Mouse (Mus musculus) thymus, adult 18-20 months (tissue): ENCODE results near the gene Dock7.
A peak's percentile ranks its signal among the peaks of the same experiment; 100 is the strongest.

Experiments
- DNase-seq, 2 experiments: peaks; one replicate each; pipeline ENCODE4 v3.0.0; 2022; ENCODE audit warnings: mixed read lengths in 2 of 2

Gene Dock7

DNA sequence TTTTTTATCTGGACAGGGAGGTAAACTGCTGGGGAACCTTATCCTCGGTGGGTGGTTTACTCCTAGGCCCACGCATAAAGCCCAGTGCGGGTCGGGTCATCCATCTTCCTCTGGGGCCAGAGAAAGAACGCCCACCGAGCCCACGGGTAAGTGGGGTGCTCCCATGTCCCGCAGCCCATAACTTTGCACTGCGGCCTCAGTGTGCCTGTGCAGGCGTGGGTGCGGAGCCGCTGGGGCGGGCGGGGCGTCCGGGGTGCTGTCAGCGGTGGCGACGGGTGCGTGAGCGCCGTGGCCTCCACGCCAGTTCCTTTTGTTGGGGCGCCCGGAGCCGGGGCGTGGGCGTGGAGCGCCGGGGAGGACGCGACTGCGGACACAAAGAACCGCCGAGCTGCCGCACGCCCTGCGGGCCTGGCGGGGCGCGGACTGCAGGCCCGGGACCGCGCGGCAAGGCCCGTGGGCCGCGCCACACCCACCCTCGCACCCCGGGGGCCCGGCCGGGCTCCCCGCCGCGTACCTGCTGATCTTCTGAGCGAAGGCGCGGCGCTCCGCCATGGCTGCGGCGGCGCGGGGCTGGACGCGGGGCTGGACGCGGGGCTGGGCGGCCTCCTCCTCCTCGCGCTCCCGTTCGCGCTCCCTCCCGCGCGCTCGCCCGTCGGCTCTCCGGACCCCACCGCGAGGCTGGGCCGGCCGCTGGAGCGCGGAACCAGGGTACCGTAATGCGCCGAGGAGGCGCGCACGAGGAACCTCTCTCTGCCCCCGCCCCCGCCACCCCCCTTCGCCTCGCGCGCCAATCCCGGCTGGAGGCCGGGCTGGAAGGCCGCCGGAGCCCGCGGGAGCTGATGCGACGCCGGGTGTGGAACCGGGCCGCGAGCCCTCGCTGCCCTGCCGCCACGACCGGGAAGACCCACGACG is at the start of gene Dock7:
Dock7 (minus strand) TSS at position 705 of the 912 bp plus-strand sequence.
- peak in 1 of 2 experiments; percentile 3 for DNase-seq

DNA sequence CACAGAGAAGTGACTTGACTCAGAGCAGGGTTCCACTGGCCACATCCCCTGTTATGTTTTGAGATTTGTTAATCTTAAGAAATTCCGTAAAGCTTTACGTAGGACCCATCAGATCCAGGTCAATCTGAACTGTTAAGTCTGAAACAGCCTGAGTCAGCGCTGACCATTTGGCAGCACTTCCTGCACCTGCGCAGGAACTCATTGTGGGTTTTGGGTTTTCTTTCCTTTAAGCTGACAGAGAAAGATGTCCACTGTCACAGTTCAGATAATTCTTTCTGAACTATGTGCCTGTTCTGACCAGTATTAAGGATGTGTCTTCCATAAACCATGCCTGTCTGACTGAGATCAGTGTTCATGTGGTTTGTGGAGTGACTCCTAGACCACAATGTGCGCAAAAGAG is 48.2 kb upstream of the Dock7 start:
- no peak for DNase-seq

DNA sequence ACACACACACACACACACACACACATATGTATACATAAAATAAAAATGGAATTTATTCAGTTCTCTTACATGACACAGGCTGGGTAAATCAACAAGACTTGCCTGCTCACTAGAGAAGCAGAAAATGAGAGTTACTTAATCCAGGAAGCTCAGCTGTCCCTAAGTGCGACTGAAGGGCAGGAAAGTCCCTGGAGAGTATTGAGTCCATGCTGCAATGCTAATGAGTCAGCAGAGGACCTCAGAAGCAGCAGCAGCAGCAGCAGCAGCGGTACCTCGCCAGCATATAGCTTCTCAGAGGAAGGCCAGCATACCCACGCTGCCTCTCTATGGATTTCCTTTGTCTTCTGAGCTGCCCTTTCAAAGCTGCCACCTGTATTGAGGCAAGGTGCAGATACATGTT is 42.8 kb upstream of the Dock7 start:
- no peak for DNase-seq

DNA sequence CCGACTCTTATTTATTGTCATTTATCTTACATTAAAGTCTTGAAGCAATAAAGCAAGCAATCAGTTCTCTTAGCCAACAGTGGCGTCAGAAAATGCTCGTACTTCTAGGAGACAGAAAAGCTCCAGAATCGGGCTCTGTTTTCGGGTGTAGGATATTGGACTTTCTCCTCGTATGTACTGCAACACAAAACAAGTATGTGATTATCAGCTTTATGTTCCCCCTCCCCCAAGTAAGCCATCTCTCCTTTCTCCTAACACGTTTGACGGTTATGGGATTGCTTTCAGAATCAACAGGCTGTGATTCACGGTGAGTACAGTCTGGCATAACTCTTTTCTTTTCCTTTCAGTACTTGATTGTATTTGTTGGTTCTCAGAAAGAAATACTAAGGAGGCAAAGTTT is 42.3 kb upstream of the Dock7 start:
- DNase-seq = no peak

DNA sequence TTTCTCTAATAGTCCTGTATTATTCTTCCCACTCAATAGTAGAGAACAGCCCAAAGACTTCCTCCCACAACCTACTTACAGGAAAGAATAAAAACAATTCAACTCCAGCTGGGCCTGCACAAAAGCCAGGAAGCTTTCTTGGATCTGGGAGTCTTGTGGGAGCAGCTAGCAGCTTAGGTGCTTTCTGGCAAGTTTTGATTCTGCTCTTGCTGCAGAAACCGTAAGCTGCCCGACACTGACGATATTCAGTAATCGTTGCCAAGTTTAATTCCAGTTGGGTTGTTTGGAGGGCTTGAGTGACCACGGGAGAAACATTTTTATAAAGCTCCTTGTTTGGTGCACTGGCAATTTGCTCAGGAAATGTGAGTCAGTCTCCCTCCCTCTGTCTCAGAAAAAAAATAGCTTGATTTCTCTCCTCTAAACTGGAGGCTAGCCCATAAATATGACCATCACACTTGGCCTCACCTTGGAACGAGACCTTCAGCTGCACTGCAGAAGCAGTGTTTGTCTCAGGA is 40.8 kb upstream of the Dock7 start:
- no peak for DNase-seq

DNA sequence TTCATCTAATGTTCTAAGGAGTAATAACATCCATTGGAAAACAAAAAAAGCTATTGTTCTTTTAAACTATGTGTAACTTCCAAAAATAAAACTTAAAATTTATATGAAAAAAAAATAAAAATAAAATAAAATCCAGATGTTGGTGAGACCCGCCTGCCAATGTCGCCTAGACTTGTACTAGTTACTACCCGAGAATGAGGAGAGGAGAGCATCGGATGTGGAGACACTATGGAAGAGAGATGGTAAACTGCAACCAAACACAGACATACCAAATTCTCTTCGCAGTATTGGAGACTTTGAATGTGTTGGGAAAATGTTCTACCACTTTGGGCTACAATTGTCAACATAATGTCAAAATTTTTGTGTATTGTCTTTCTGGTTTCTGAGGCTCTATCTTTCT is 40.2 kb upstream of the Dock7 start:
- no peak for DNase-seq

DNA sequence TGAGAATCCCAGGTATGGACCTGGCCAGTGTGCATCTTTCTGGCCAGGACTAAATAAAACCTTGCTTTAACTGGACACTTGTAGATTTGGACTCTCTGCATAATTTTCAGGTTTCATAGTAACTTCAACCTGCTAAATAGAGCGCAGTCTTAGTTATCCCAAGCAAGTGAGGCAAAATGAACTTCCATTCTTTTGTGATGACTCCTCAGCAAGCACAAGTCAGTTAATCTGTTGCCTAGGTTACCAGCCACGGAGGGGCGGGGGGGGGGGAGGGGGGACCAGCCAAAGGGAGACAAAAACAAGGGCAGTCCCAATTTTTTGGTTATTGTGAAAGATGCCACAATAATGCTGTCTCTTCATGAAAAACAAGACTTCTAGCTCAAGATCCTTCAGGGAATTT is 39.7 kb upstream of the Dock7 start:
- no peak for DNase-seq

DNA sequence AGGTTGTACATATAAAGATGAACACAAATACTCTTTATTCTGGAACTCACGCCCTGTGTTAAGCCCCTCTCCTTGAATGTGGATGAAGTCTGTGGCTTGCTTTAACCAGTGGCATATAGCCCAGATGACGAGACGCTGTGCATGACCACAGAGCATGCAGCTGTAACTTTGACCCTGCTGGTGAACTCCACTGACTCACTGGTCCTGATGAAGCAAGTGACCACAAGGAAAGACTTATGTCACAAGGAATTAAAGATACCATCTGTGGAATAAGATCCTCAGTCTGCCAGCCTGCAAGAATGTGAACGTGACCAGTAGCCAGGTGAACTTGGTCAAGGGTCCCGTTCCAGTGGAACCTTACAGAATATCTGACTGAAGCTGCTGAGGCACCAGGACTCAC is 37.8 kb upstream of the Dock7 start:
- no peak for DNase-seq

DNA sequence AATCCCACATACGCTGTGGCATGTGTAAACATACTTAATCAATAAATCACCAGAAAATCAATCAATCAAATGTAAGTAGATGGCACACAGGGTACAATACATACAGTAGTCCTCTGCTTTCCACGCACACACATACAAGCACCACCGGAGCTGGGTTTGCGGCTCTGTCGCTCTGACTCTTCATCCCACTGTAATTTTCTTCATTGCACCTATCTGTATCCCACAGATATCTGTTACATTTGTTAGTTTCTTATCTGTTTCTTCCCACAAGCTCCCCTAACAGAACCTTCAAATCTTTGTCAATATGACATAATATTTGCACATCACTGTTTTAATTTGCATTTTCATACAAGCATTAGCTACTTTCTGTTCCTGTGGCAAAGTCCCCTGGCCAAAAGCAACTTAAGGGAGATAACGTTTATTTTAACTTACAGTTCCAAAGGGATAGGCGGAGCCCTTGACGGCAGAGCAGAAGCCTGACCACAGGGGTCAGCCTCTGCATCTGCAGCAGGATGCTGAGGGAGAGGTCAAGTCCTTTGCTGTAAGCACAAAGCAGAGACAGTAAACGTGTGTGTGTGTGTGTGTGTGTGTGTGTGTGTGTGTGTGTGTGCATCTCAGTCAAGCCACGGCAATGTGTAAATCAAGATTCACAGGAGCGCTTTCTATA is 36.1 kb upstream of the Dock7 start:
- no peak for DNase-seq

DNA sequence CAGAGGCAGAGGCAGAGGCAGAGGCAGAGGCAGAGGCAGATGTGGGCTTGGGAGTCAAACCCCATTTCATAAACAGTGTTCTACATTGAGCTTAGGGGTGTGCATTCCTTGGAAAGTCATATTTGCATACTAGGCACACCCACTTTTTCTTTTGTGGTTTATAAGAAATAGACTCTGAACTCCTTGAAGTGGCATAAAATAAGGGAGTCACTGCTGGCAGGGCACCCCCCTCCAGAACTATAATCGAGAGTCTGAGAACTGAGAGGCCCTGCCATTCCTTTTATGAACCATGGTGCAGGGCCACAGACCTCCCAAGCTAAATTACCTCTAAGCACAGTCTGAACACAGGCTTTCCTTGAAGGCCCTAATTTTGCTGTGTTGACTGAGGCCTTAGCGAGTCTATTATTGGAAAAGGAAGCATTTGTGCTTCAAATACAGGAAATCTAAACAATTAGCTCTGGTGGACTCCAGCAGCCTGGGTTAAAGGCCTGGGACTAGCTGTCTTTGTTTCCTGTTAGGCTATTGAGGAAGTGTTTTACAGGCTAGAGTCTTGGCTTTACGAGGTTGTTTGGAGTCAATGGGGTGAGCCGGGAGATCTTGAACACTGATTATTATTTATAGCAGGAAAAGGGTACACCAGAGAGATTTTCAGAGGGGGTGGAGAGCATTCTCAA is 31.3 kb upstream of the Dock7 start:
- DNase-seq = no peak

DNA sequence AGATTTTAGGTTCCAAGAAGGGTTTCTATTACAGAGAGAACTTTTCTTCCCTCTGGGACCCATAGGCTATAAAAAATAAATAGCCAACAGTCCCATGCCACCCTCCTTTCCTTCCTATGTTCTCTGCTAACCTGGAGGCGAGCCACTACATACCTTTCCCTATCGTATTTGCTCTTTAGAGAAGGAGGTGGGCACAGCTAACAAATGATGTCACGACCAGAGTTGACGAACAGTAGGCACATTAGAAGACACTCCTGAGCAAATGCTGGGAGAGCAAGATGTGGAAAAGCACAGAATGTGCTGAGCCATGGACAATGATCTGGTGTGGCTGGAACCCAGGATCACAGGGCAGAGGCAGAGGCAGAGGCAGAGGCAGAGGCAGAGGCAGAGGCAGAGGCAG is 30.7 kb upstream of the Dock7 start:
- no peak for DNase-seq

DNA sequence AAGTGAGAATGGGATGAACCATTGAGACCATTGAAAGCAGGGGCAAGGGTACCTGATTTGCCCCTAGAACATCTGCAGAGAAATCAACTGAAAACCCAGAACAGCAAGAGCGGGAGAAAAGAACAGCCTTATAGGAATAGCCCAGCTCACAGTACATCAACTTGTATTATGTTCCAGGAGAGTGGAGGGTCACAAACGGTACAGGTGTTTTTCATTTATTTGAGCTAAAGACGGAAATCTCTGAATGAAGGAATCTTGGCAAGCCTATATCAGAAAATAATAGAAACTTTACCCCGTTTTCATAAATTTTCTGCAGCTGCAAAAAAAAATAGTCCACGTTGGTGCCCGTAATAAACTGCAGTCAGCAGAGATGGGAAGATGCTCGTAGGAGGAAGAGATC is 22.6 kb upstream of the Dock7 start:
- DNase-seq = no peak

DNA sequence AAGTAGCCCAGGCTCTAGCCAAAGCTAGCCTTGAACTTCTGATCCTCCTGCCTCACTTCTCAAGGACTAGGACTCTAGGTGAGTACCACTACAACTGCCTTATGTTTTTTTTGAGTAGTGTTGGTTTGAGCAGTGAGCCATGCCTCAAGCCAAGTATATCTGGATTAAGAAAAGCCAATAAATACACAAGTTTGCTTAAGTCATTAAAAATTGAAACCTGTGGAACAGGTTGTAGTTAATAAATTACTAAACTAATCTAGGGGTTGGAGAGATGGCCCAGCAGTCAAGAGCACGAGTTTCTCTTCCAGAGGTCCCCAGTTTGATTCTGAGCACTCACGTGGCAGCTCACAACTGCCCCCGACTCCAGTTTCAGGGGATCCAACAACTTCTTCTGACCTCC is 20.9 kb upstream of the Dock7 start:
- DNase-seq = no peak

DNA sequence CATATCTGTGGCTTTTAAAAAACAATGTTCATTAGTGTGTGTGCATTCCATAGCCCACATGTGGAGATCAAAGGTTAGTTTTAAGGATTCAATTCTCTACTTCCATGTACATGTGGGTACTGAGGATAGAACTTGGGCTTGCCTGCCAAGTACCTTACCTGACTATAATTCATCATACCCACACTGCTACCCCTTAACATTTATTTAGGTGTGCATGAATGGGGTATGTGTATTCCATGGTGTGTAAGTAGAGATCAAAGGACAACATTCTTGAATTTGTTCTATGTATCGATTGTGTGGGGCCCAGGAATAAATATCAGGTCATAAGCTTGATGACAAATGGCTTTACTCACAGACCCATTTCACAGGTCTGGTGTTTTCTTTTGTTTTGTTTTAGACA is 20.5 kb upstream of the Dock7 start:
- no peak for DNase-seq

DNA sequence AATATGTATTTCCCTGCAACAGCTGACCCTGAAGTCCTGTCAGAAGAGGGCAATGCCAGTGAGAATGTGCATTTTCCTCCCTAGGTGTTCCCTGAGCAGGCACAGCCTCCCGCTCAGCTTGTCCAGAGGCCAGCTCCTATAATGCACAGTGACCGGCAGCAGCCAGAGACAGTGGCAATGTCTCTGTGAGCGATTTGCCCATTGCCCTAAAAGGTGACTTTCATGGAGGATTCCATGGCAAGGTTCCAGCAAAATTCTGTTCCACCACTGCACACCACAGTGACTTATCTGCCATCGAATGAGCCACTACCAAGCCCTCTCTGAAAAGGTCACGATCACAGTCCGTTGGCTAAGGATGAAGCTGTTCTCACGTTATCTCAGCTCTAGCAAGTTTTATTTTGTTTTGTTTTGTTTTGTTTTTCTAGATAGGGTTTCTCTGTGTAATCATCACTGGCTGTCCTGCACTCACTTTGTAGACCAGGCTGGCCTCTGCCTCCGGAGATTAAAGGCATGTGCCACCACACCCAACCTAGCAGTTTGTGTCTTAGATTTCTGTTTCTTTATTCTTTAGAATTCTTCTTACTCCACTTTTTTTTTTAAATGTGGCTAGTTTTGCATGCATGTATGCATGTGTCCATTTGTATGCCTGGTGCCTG is 17.4 kb upstream of the Dock7 start:
- no peak for DNase-seq

DNA sequence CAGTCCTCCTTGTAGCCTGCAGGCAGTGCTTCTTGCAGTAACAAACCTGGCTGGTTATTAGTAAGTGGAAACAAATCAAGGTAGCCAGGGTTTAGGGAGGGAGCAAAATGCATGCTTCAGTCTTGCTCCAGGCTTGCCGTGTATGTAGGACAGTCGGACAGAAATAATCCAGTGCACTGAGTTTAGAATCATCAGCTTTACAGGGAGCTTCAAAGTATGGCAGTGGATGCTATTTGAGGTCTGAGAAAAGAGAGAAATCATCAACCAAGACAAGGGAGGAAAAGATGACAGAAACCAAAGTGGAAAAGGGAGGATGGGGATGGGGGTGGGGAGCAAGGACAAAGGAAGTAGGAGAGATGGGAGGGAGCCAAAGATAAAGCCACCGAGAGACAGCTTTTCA is 13.8 kb upstream of the Dock7 start:
- DNase-seq = no peak

DNA sequence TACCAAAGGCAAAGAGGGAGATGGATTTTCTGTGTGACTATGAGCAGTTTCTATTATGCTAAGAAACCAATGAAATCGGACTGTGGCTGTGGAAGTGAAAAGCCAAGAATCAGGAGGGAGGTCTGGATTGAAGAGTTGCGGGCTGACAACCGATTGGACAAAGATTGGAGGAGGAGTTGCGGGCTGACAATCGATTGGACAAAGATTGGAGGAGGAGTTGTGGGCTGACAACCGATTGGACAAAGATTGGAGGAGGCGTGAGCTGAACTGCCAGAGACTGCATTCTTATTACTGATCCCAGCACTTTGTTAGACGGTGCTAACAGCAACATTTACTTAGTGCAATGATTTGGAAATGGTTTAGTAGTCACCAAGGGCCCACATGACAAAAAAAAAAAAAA is 12.6 kb upstream of the Dock7 start:
- DNase-seq = no peak

DNA sequence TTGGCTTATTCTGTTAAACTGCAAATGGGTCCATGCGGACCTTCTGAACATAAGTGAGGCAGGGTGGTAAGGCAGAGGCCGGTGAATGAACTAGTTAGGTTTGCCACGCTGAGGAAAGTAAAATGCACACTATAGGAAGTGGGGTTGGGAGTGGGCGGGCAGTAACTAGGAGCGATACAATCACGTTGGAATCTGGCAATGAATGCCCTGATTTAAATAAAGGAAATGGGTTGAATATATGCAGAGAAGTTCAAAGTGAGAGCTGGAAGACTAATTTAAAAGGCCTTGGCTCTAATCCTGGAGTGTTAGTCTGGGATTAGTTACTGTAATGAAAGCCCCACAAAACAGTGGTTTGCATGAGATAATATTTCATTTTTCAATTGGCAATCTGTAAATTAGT is 12.0 kb upstream of the Dock7 start:
- no peak for DNase-seq

DNA sequence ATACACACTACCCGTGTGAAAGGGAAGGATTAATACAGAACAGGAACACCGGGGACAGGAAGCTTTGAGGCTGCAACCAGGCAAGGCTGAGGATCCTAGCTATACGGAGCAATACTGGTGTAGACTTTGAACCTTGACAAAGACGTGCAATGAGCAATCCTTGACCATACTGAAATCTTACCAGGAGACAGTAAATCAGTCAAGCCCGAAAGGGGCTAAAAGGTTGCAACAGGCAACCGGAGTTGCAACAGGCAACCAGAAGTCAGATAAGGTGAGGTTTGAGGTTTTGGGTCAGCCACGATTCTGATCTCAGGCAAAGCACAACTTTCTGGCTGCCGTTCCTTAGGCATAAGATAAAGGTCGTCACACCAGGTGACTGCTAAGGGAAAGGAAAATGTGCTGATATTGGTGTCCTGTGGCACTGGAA is 10.5 kb upstream of the Dock7 start:
- no peak for DNase-seq

DNA sequence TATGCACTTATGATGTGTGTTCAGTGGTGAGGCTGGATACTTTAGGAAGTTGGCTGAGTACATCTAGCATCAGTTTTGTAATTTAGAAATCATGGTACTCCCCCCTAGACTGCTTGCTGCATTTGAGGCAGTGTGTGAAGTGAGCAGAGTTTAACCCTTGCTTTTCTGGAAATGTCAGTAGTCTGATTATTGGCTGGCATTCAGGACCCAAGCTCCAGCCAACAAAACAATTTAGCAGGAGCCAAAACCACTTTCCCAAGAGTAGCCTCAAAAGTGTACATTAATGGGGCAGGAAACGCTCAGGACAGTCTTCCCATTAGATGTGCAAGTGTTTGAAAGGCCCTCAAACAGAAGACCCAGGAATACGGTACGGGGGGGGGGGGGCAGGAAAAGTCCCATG is 2.8 kb upstream of the Dock7 start:
- no peak for DNase-seq

DNA sequence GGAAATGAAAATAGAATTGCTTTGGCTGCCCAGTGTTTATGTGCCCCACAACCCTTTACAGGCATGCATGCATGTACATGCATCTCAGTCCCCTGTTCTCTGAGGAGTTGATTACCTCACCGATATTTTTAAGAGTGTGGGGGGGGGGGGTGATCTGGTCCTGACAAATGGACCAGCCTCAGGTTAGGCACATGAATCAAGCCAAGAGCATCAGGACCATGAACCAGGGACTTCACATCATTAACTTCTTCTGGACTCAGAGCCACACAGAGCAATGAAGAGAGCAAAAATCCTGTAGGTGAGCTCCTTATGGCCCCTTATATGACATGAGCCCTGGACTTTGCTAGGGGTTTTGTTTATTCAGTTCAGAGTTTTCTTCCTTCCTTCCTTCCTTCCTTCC is 2.1 kb upstream of the Dock7 start:
- DNase-seq = no peak

DNA sequence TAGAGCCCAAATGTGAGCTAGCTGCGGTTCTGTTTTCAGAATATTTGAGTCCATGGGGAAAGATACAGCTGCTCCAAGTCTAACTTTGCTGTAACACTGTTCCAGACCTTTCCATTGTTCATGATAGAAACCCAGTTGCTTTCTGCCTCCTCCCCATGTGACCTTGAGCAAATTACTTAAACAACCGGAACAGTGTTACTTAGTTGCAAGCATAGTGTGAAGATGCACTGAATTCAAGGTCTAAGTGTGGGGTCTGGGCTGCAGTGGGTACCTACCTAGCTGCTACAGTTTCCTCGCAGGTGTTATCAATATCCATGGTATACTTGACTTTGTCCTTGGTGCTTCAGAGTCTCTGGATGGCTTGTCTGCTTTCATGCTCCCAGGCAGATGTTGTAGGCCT is 1.3 kb upstream of the Dock7 start:
- DNase-seq = no peak

DNA sequence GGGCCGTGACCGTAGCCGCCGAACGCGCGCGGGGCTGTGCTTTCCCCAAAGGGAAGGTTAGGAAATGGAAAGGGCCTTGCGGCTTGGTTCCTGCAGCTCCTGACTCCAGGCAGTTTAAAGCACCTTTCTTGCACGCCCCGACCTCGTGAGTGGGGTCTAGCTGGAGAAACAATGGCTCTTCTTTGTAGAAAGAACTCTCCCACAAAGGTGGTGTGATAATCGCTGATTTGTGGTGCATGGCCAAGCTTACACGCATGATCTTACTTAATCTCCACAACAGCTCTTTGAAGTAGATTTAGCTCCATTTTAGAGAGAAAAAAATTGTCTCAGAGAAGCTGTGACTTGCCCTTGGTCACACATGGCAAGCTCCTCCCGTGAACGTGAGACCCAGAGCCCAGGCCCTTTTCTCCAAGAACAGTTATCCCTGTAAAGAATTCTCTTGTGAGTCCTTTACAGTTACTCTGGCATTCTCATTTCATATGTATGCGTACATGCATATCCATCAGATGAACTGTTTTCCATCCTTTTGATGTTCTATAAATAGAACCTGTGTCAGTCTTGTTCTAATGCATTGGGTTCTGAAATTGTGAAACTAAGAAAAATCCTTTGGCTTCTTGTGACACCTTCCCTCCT is 524 bp upstream of the Dock7 start:
- no peak for DNase-seq
